Comparison of ENCODE assay signal across 9 mouse cellular contexts in genomic region chr12:4107383-4107782, GRCm38 (mm10). TPM values are rescaled to one million over a fixed set of nuclear protein-coding genes. Genes with fewer than 3 reads are reported as not detected.
A peak's percentile ranks its signal among the peaks of the same experiment; 100 is the strongest.
DNase-seq lines count a peak whose midpoint lies in the region; ATAC-seq lines count a peak whose summit lies in the region.
"Had no signal": no experiment of that assay in that cellular context is flagged by ENCODE, and none has a peak within 500 bp of the region (broad histone marks: within the 10 kb centered on the region; RNA-seq: fewer than 3 reads in every experiment).

No protein-coding gene starts in this region.

- no peaks in the 10 kb centered on the region for H3K4me1 ChIP-seq in forebrain, embryonic 13.5 days
- H3K4me1 ChIP-seq in hindbrain, embryonic 16.5 days (ENCODE audit: control insufficient read depth, insufficient read depth, low read depth, low read length): no peaks in the 10 kb centered on the region
- H3K4me1 ChIP-seq: limb, embryonic 15.5 days had no signal

- peaks cover 57% of the 10 kb centered on the region for H3K36me3 ChIP-seq in forebrain, embryonic 13.5 days (ENCODE audit: poor library complexity, severe bottlenecking)
- peaks cover 4% of the 10 kb centered on the region for H3K36me3 ChIP-seq in hindbrain, embryonic 16.5 days (ENCODE audit: control insufficient read depth, insufficient read depth, low read length)

- peak; percentile 82 for ATAC-seq in forebrain, embryonic 13.5 days
- ATAC-seq in hindbrain, embryonic 16.5 days: peak; percentile 71; the same call in 1 of the 2 replicates
- no peak for ATAC-seq in monocyte, adult 5-6 weeks (replicated peaks; ENCODE audit: insufficient number of reproducible peaks, low FRiP score, low TSS enrichment, poor library complexity, severe bottlenecking)

- no peak overlapping the region for H3K9ac ChIP-seq in forebrain, embryonic 13.5 days
- H3K9ac ChIP-seq in hindbrain, embryonic 16.5 days (ENCODE audit: low read depth, low read length): no peak overlapping the region
- H3K9ac ChIP-seq: limb, embryonic 15.5 days had no signal

- H3K27me3 ChIP-seq in forebrain, embryonic 13.5 days: no peaks in the 10 kb centered on the region
- no peaks in the 10 kb centered on the region for H3K27me3 ChIP-seq in hindbrain, embryonic 16.5 days (replicated peaks; ENCODE audit: control insufficient read depth, insufficient read depth, low read length)
- H3K27me3 ChIP-seq: limb, embryonic 15.5 days had no signal

- peak; percentile 87 for DNase-seq in NIH3T3 (ENCODE audit: low read depth)
- DNase-seq in c-Kit-positive CD71-positive TER-119-positive erythroid progenitor cells, embryonic 14.5 days (ENCODE audit: low spot score): peak; percentile 30
- peak; percentile 61 to 76 for DNase-seq in layer of hippocampus, postnatal 14 days (ENCODE audit: low spot score in 2 of 2)
- peak; percentile 63 for DNase-seq in mesoderm, embryonic 11.5 days (ENCODE audit: low read depth, low spot score)
- DNase-seq in right cerebral cortex, postnatal 36 days (ENCODE audit: low spot score in 2 of 2): peak; percentile 30 to 47

- H3K4me2 ChIP-seq in forebrain, embryonic 13.5 days: no peak overlapping the region
- H3K4me2 ChIP-seq in hindbrain, embryonic 16.5 days (ENCODE audit: low read length): no peak overlapping the region
- H3K4me2 ChIP-seq: limb, embryonic 15.5 days had no signal

- H3K9me3 ChIP-seq in forebrain, embryonic 13.5 days (replicated peaks): no peaks in the 10 kb centered on the region
- no peaks in the 10 kb centered on the region for H3K9me3 ChIP-seq in hindbrain, embryonic 16.5 days (ENCODE audit: control insufficient read depth, low read length)
- H3K9me3 ChIP-seq: limb, embryonic 15.5 days had no signal

- H3K27ac ChIP-seq in forebrain, embryonic 13.5 days: no peak overlapping the region
- no peak overlapping the region for H3K27ac ChIP-seq in hindbrain, embryonic 16.5 days (ENCODE audit: low read depth, low read length)
- H3K27ac ChIP-seq: limb, embryonic 15.5 days had no signal

- H3K4me3 ChIP-seq in forebrain, embryonic 13.5 days: no peak overlapping the region
- no peak overlapping the region for H3K4me3 ChIP-seq in hindbrain, embryonic 16.5 days (ENCODE audit: low read length)
- H3K4me3 ChIP-seq: limb, embryonic 15.5 days had no signal

- WGBS in forebrain, embryonic 13.5 days: 71% methylated on average over 4 of the region's 4 CpGs
- 76% methylated on average over 4 of the region's 4 CpGs for WGBS in hindbrain, embryonic 16.5 days

RNA-seq across cellular contexts. Expression of gene Dnajc27, which starts 25.0 kb away (rescaled TPM):
- 9.6 and 12.9 TPM in 2 replicates for polyA plus RNA-seq in forebrain, embryonic 13.5 days (2015; fragmentation: Nextera tagmentation; extraction: Ambion mirVana)
- 24.1 and 24.3 TPM in 2 replicates for polyA plus RNA-seq in hindbrain, embryonic 16.5 days (2015; fragmentation: Nextera tagmentation; extraction: Ambion mirVana)
- 10 to 100 TPM; 68.7 to 77.1 TPM for total RNA-seq in layer of hippocampus, postnatal 14 days (2021)
- total RNA-seq in monocyte, adult 5-6 weeks (2017): 5.8 to 8.9 TPM (median 6.1 TPM) in 3 replicates

RNA-seq across cellular contexts. Expression of gene Adcy3, which starts 25.5 kb away (rescaled TPM):
- polyA plus RNA-seq in forebrain, embryonic 13.5 days (2015; fragmentation: Nextera tagmentation; extraction: Ambion mirVana): 6.4 and 7.6 TPM in 2 replicates
- 15.7 and 16.0 TPM in 2 replicates for polyA plus RNA-seq in hindbrain, embryonic 16.5 days (2015; fragmentation: Nextera tagmentation; extraction: Ambion mirVana)
- 10 to 100 TPM; 44.8 to 49.4 TPM for total RNA-seq in layer of hippocampus, postnatal 14 days (2021)
- 4.3 to 11.2 TPM (median 9.3 TPM) in 3 replicates for total RNA-seq in monocyte, adult 5-6 weeks (2017)

Comparison
In these comparisons a context has a peak if more than half of its experiments do, and no peak if none do; other contexts are left out.
1. DNase-seq: peak in every context shown above with its lines; median percentile 87 in NIH3T3; 68 in layer of hippocampus, postnatal 14 days; 63 in mesoderm, embryonic 11.5 days; 38 in right cerebral cortex, postnatal 36 days; 30 in c-Kit-positive CD71-positive TER-119-positive erythroid progenitor cells, embryonic 14.5 days.